Mouse (Mus musculus) MEL-GATA-1-ER (cell line): ENCODE results near the gene Actg1.

Source experiments
- DNase-seq: peaks from one replicate; pipeline ENCODE4 v3.0.0-alpha.2; 2012; ENCODE audit warnings: low read depth; ENCODE audit errors: extremely low read depth

Gene Actg1

GRCm38 (mm10) chr11:120312069-120312468, 36.3 kb downstream of the Actg1 start:
- DNase-seq = no peak

GRCm38 (mm10) chr11:120311561-120311960, 36.8 kb downstream of the Actg1 start:
- no peak for DNase-seq

- DNase-seq = peak; percentile 78
Observed at GRCm38 (mm10) chr11:120310813-120311312, 37.5 kb downstream of the Actg1 start.

- no peak for DNase-seq
Observed at GRCm38 (mm10) chr11:120308441-120309320, 39.7 kb downstream of the Actg1 start.

- DNase-seq = peak; percentile 67
Observed at GRCm38 (mm10) chr11:120307566-120308430, 40.5 kb downstream of the Actg1 start.

- DNase-seq = no peak
Observed at GRCm38 (mm10) chr11:120307132-120307413, 41.3 kb downstream of the Actg1 start.

GRCm38 (mm10) chr11:120306366-120307131, 41.8 kb downstream of the Actg1 start:
- no peak for DNase-seq

- DNase-seq = no peak
Observed at GRCm38 (mm10) chr11:120305535-120306365, 42.6 kb downstream of the Actg1 start.

GRCm38 (mm10) chr11:120304886-120305534, 43.3 kb downstream of the Actg1 start:
- peak; percentile 89 for DNase-seq

- no peak for DNase-seq
Observed at GRCm38 (mm10) chr11:120304350-120304694, 44.0 kb downstream of the Actg1 start.

- DNase-seq = no peak
Observed at GRCm38 (mm10) chr11:120303559-120304349, 44.6 kb downstream of the Actg1 start.

GRCm38 (mm10) chr11:120303119-120303518, 45.2 kb downstream of the Actg1 start:
- DNase-seq = no peak

GRCm38 (mm10) chr11:120299484-120299883, 48.9 kb downstream of the Actg1 start:
- no peak for DNase-seq

GRCm38 (mm10) chr11:120298441-120299141, 49.8 kb downstream of the Actg1 start:
- no peak for DNase-seq

- no peak for DNase-seq
Observed at GRCm38 (mm10) chr11:120297767-120298166, 50.6 kb downstream of the Actg1 start.

- no peak for DNase-seq
Observed at GRCm38 (mm10) chr11:120296305-120297144, 51.8 kb downstream of the Actg1 start.
